Mouse (Mus musculus): ENCODE results near the gene Cilp2. TPM values are rescaled to one million over a fixed set of nuclear protein-coding genes. Genes with fewer than 3 reads are reported as not detected.

Gene Cilp2
- polyA plus RNA-seq, 1 experiment from 2014 or later = 0.31 TPM

- Histone ChIP-seq H3K4me3 (ENCODE audit: low read depth, low read length) (peak overlapping the region; percentile 32), H3K36me3 (ENCODE audit: control insufficient read depth, insufficient read depth, low read length) (no peaks in the 10 kb centered on the region), H3K9ac (ENCODE audit: low read length) (no peak overlapping the region), H3K9me3 (ENCODE audit: control insufficient read depth, low read length) (no peaks in the 10 kb centered on the region), H3K4me2 (peak overlapping the region; percentile 43), H3K4me1 (ENCODE audit: control insufficient read depth, insufficient read depth, low read length) (peaks cover 10% of the 10 kb centered on the region), H3K27ac (ENCODE audit: low read depth, low read length) (no peak overlapping the region), H3K27me3 (ENCODE audit: control insufficient read depth, insufficient read depth, low read length) (peaks cover 82% of the 10 kb centered on the region)
- ATAC-seq (ENCODE audit: low FRiP score) = 0 out of 2 replicates have a peak, but pooled peaks have one; percentile 0
- DNase-seq (ENCODE audit: low spot score, missing footprints) = peak; percentile 85
- 16% methylated on average over 79 of the region's 79 CpGs for WGBS
Measured at GRCm38 (mm10) chr8:69881261-69881865, 6.1 kb downstream of the Cilp2 start.

- Histone ChIP-seq H3K4me1 (ENCODE audit: control insufficient read depth, insufficient read depth, low read length) (peaks cover 10% of the 10 kb centered on the region), H3K27me3 (ENCODE audit: control insufficient read depth, insufficient read depth, low read length) (peaks cover 76% of the 10 kb centered on the region), H3K27ac (ENCODE audit: low read depth, low read length) (no peak overlapping the region), H3K4me2 (peak overlapping the region; percentile 10; the same call in 1 of the 2 replicates), H3K4me3 (ENCODE audit: low read depth, low read length) (0 out of 2 replicates have a peak overlapping the region, but pooled peaks have one; percentile 9), H3K9ac (ENCODE audit: low read length) (no peak overlapping the region), H3K36me3 (ENCODE audit: control insufficient read depth, insufficient read depth, low read length) (no peaks in the 10 kb centered on the region), H3K9me3 (ENCODE audit: control insufficient read depth, low read length) (no peaks in the 10 kb centered on the region)
- WGBS = 12% methylated on average over 37 of the region's 37 CpGs
- ATAC-seq (ENCODE audit: low FRiP score) = no peak
- DNase-seq (ENCODE audit: low spot score, missing footprints) = peak; percentile 89
Measured at GRCm38 (mm10) chr8:69880841-69881240, 6.6 kb downstream of the Cilp2 start.

GRCm38 (mm10) chr8:69879678-69880077, 7.8 kb downstream of the Cilp2 start:
- DNase-seq (ENCODE audit: low spot score, missing footprints) = no peak
- Histone ChIP-seq H3K9ac (ENCODE audit: low read length) (no peak overlapping the region), H3K4me3 (ENCODE audit: low read depth, low read length) (no peak overlapping the region), H3K4me1 (ENCODE audit: control insufficient read depth, insufficient read depth, low read length) (peaks cover 10% of the 10 kb centered on the region), H3K27me3 (ENCODE audit: control insufficient read depth, insufficient read depth, low read length) (peaks cover 65% of the 10 kb centered on the region), H3K4me2 (no peak overlapping the region), H3K27ac (ENCODE audit: low read depth, low read length) (no peak overlapping the region), H3K36me3 (ENCODE audit: control insufficient read depth, insufficient read depth, low read length) (no peaks in the 10 kb centered on the region), H3K9me3 (ENCODE audit: control insufficient read depth, low read length) (no peaks in the 10 kb centered on the region)
- WGBS = 61% methylated on average over 8 of the region's 8 CpGs
- no peak for ATAC-seq (ENCODE audit: low FRiP score)

- no peak overlapping the region for H3K4me2 ChIP-seq
- no peaks in the 10 kb centered on the region for H3K9me3 ChIP-seq (ENCODE audit: control insufficient read depth, low read length)
- no peak overlapping the region for H3K4me3 ChIP-seq (ENCODE audit: low read depth, low read length)
- H3K9ac ChIP-seq (ENCODE audit: low read length) = no peak overlapping the region
- H3K4me1 ChIP-seq (ENCODE audit: control insufficient read depth, insufficient read depth, low read length) = peaks cover 10% of the 10 kb centered on the region
- ATAC-seq (ENCODE audit: low FRiP score) = no peak
- H3K27ac ChIP-seq (ENCODE audit: low read depth, low read length) = no peak overlapping the region
- WGBS = 61% methylated on average over 3 of the region's 3 CpGs
- DNase-seq (ENCODE audit: low spot score, missing footprints) = no peak
- H3K27me3 ChIP-seq (ENCODE audit: control insufficient read depth, insufficient read depth, low read length) = peaks cover 48% of the 10 kb centered on the region
- H3K36me3 ChIP-seq (ENCODE audit: control insufficient read depth, insufficient read depth, low read length) = no peaks in the 10 kb centered on the region
Measured at GRCm38 (mm10) chr8:69877992-69878391, 9.5 kb downstream of the Cilp2 start.

- no peak overlapping the region for H3K4me3 ChIP-seq (ENCODE audit: low read depth, low read length)
- H3K27me3 ChIP-seq (ENCODE audit: control insufficient read depth, insufficient read depth, low read length) = peaks cover 42% of the 10 kb centered on the region
- DNase-seq (ENCODE audit: low spot score, missing footprints) (no peak), ATAC-seq (ENCODE audit: low FRiP score) (no peak)
- H3K27ac ChIP-seq (ENCODE audit: low read depth, low read length) = no peak overlapping the region
- 88% methylated on average over 4 of the region's 4 CpGs for WGBS
- H3K36me3 ChIP-seq (ENCODE audit: control insufficient read depth, insufficient read depth, low read length) = no peaks in the 10 kb centered on the region
- H3K9me3 ChIP-seq (ENCODE audit: control insufficient read depth, low read length) = no peaks in the 10 kb centered on the region
- no peak overlapping the region for H3K9ac ChIP-seq (ENCODE audit: low read length)
- H3K4me1 ChIP-seq (ENCODE audit: control insufficient read depth, insufficient read depth, low read length) = peaks cover 10% of the 10 kb centered on the region
- H3K4me2 ChIP-seq = no peak overlapping the region
Measured at GRCm38 (mm10) chr8:69877396-69877795, 10.1 kb downstream of the Cilp2 start.

- Histone ChIP-seq H3K4me1 (ENCODE audit: control insufficient read depth, insufficient read depth, low read length) (peaks cover 6% of the 10 kb centered on the region), H3K4me2 (no peak overlapping the region), H3K4me3 (ENCODE audit: low read depth, low read length) (no peak overlapping the region), H3K36me3 (ENCODE audit: control insufficient read depth, insufficient read depth, low read length) (no peaks in the 10 kb centered on the region), H3K27ac (ENCODE audit: low read depth, low read length) (no peak overlapping the region), H3K9me3 (ENCODE audit: control insufficient read depth, low read length) (no peaks in the 10 kb centered on the region), H3K9ac (ENCODE audit: low read length) (no peak overlapping the region), H3K27me3 (ENCODE audit: control insufficient read depth, insufficient read depth, low read length) (peaks cover 38% of the 10 kb centered on the region)
- ATAC-seq (ENCODE audit: low FRiP score) (no peak), DNase-seq (ENCODE audit: low spot score, missing footprints) (no peak)
- WGBS = 83% methylated on average over 10 of the region's 10 CpGs
Measured at GRCm38 (mm10) chr8:69876967-69877366, 10.5 kb downstream of the Cilp2 start.

- Histone ChIP-seq H3K9ac (ENCODE audit: low read length) (no peak overlapping the region), H3K9me3 (ENCODE audit: control insufficient read depth, low read length) (no peaks in the 10 kb centered on the region), H3K27ac (ENCODE audit: low read depth, low read length) (no peak overlapping the region), H3K4me3 (ENCODE audit: low read depth, low read length) (no peak overlapping the region), H3K27me3 (ENCODE audit: control insufficient read depth, insufficient read depth, low read length) (peaks cover 29% of the 10 kb centered on the region), H3K36me3 (ENCODE audit: control insufficient read depth, insufficient read depth, low read length) (no peaks in the 10 kb centered on the region), H3K4me2 (no peak overlapping the region), H3K4me1 (ENCODE audit: control insufficient read depth, insufficient read depth, low read length) (peaks cover 1% of the 10 kb centered on the region; the same call in 1 of the 2 replicates)
- 50% methylated on average over 10 of the region's 10 CpGs for WGBS
- no peak for ATAC-seq (ENCODE audit: low FRiP score)
- no peak for DNase-seq (ENCODE audit: low spot score, missing footprints)
Measured at GRCm38 (mm10) chr8:69876097-69876496, 11.4 kb downstream of the Cilp2 start.

GRCm38 (mm10) chr8:69874654-69875053, 12.8 kb downstream of the Cilp2 start:
- peaks cover 15% of the 10 kb centered on the region for H3K27me3 ChIP-seq (ENCODE audit: control insufficient read depth, insufficient read depth, low read length)
- no peaks in the 10 kb centered on the region for H3K4me1 ChIP-seq (ENCODE audit: control insufficient read depth, insufficient read depth, low read length)
- WGBS = 82% methylated on average over 13 of the region's 13 CpGs
- no peak overlapping the region for H3K4me2 ChIP-seq
- DNase-seq (ENCODE audit: low spot score, missing footprints) (no peak), ATAC-seq (ENCODE audit: low FRiP score) (no peak)
- no peaks in the 10 kb centered on the region; the same call in 1 of the 2 replicates for H3K36me3 ChIP-seq (ENCODE audit: control insufficient read depth, insufficient read depth, low read length)
- H3K9ac ChIP-seq (ENCODE audit: low read length) = no peak overlapping the region
- no peaks in the 10 kb centered on the region for H3K9me3 ChIP-seq (ENCODE audit: control insufficient read depth, low read length)
- no peak overlapping the region for H3K4me3 ChIP-seq (ENCODE audit: low read depth, low read length)
- H3K27ac ChIP-seq (ENCODE audit: low read depth, low read length) = no peak overlapping the region

GRCm38 (mm10) chr8:69874155-69874554, 13.3 kb downstream of the Cilp2 start:
- no peak overlapping the region for H3K4me2 ChIP-seq
- no peaks in the 10 kb centered on the region for H3K9me3 ChIP-seq (ENCODE audit: control insufficient read depth, low read length)
- H3K4me1 ChIP-seq (ENCODE audit: control insufficient read depth, insufficient read depth, low read length) = no peaks in the 10 kb centered on the region
- ATAC-seq (ENCODE audit: low FRiP score) = no peak
- 13% methylated on average over 9 of the region's 9 CpGs for WGBS
- H3K4me3 ChIP-seq (ENCODE audit: low read depth, low read length) = no peak overlapping the region
- H3K27ac ChIP-seq (ENCODE audit: low read depth, low read length) = no peak overlapping the region
- DNase-seq (ENCODE audit: low spot score, missing footprints) = peak; percentile 98
- H3K9ac ChIP-seq (ENCODE audit: low read length) = no peak overlapping the region
- peaks cover 10% of the 10 kb centered on the region for H3K27me3 ChIP-seq (ENCODE audit: control insufficient read depth, insufficient read depth, low read length)
- no peaks in the 10 kb centered on the region; the same call in 1 of the 2 replicates for H3K36me3 ChIP-seq (ENCODE audit: control insufficient read depth, insufficient read depth, low read length)
